Mouse (Mus musculus): ENCODE results near the gene Stard13.

Stard13 gene

GRCm38 (mm10) chr5:151056920-151057294 is 176.7 kb downstream of the Stard13 start:
- DNase-seq (ENCODE audit: low read depth, low spot score), result no peak

GRCm38 (mm10) chr5:151056255-151056919 is 177.2 kb downstream of the Stard13 start:
- no peak for DNase-seq (ENCODE audit: low read depth, low spot score)

- no peak for DNase-seq (ENCODE audit: low read depth, low spot score)
These were observed 178.1 kb downstream of the Stard13 start for GRCm38 (mm10) chr5:151055426-151056090.

- no peak for DNase-seq (ENCODE audit: low read depth, low spot score)
These were observed 178.9 kb downstream of the Stard13 start for GRCm38 (mm10) chr5:151054743-151055114.

GRCm38 (mm10) chr5:151054100-151054742 is 179.4 kb downstream of the Stard13 start:
- DNase-seq (ENCODE audit: low read depth, low spot score), result no peak

- DNase-seq (ENCODE audit: low read depth, low spot score), result no peak
These were observed 180.4 kb downstream of the Stard13 start for GRCm38 (mm10) chr5:151053190-151053589.

- no peak for DNase-seq (ENCODE audit: low read depth, low spot score)
These were observed 181.3 kb downstream of the Stard13 start for GRCm38 (mm10) chr5:151052331-151052730.

- no peak for DNase-seq (ENCODE audit: low read depth, low spot score)
These were observed 186.1 kb downstream of the Stard13 start for GRCm38 (mm10) chr5:151047488-151047887.

GRCm38 (mm10) chr5:151046917-151047316 is 186.7 kb downstream of the Stard13 start:
- DNase-seq (ENCODE audit: low read depth, low spot score), result no peak

- no peak for DNase-seq (ENCODE audit: low read depth, low spot score)
These were observed 187.5 kb downstream of the Stard13 start for GRCm38 (mm10) chr5:151046131-151046530.

- DNase-seq (ENCODE audit: low read depth, low spot score), result no peak
These were observed 190.7 kb downstream of the Stard13 start for GRCm38 (mm10) chr5:151042911-151043310.

GRCm38 (mm10) chr5:151037871-151038270 is 195.8 kb downstream of the Stard13 start:
- no peak for DNase-seq (ENCODE audit: low read depth, low spot score)

- no peak for DNase-seq (ENCODE audit: low read depth, low spot score)
These were observed 198.7 kb downstream of the Stard13 start for GRCm38 (mm10) chr5:151034715-151035512.

GRCm38 (mm10) chr5:151028906-151029305 is 204.7 kb downstream of the Stard13 start:
- DNase-seq (ENCODE audit: low read depth, low spot score), result no peak

GRCm38 (mm10) chr5:151027171-151027570 is 206.5 kb downstream of the Stard13 start:
- no peak for DNase-seq (ENCODE audit: low read depth, low spot score)

- no peak for DNase-seq (ENCODE audit: low read depth, low spot score)
These were observed 207.6 kb downstream of the Stard13 start for GRCm38 (mm10) chr5:151026069-151026468.

GRCm38 (mm10) chr5:151024483-151024882 is 209.2 kb downstream of the Stard13 start:
- DNase-seq (ENCODE audit: low read depth, low spot score), result no peak

GRCm38 (mm10) chr5:151023461-151023860 is 210.2 kb downstream of the Stard13 start:
- no peak for DNase-seq (ENCODE audit: low read depth, low spot score)

- no peak for DNase-seq (ENCODE audit: low read depth, low spot score)
These were observed 210.7 kb downstream of the Stard13 start for GRCm38 (mm10) chr5:151022939-151023338.

GRCm38 (mm10) chr5:151022026-151022425 is 211.6 kb downstream of the Stard13 start:
- no peak for DNase-seq (ENCODE audit: low read depth, low spot score)

- no peak for DNase-seq (ENCODE audit: low read depth, low spot score)
These were observed 212.8 kb downstream of the Stard13 start for GRCm38 (mm10) chr5:151020831-151021230.

Measured in embryo, embryonic 11.5 days (tissue).